Mouse (Mus musculus) kidney, adult 8-10 months (tissue): ENCODE measurements around the gene Tspan18.

ENCODE experiments used
- DNase-seq, 2 experiments: peaks; one replicate each; pipeline ENCODE4 v3.0.0; 2022

The Tspan18 gene

DNA sequence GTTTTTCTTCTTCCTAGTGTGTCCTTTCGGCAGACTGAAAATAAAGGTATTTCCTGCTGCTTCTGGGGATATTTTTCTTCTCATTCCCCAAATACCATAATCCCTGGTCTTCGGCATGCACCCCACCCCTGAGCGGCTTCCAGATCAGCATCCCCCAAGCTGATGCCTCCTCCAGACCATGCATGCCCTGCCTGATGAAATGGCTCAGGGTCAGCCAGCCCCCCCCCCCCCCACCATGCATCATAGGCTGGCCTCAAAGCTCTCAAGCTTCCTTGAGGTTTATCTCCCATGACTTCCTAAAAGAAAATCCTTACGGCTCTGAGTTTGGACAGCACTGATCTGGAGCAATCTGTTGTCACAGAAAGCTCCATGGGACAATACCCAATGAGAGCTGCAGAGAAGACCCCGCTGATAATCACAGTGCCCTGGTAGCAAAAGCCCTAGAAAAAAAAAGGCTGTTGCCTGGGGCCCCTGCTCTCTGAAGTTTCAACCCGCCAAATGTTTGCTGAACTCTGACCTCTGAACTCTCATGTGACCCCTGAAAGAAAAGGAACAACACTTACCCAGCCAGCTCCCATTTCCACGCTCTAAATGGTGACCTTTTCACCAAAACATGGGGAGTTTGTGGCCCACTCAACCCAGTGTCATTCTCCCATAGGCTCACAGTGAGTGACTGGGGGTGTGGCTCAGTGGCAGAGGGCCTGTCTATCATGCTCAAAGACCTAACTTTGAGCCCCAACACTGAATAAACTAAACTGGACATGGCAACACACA is 43.8 kb downstream of the Tspan18 start:
- no peak for DNase-seq

DNA sequence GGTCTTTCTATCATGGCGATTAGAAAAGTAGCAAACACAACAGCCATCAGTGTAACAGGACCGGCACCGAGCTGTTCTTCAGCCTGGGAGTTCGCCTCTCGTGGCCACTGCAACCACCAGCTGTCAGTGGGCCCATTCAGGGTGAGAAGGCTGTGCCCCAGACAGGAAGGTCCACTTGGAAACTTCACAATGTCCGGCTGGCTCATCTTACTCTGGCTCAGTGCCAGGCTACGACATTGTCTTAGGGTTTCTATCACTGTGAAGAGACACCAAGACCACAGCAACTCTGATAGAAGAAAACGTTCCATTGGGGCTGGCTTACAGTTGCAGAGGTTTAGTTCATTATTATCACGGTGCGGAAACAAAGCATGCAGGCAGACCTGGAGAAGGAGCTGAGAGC is 45.1 kb downstream of the Tspan18 start:
- peak in 1 of 2 experiments; percentile 35 for DNase-seq

- no peak for DNase-seq
Observed at GRCm38 (mm10) chr2:93287348-93287747, 47.0 kb downstream of the Tspan18 start.

DNA sequence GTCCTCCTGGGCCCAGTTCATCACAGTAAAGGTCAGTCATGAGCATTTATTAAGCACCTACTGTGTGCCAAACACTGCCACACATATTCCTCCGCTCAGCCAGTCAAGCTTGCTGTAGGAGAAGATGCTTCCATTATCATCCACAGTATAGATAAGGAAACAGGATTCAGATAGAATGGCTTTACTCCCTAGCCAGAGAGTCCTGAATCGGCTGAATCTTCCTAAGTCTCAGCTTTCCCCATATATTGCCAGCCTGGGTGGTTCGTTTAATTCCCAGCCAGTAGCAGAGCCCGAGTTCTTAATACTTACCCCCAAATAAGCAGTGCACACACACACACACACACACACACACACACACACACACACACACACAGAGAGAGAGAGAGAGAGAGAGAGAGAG is 47.6 kb downstream of the Tspan18 start:
- DNase-seq, result no peak

- no peak for DNase-seq
Observed at GRCm38 (mm10) chr2:93286321-93286720, 48.0 kb downstream of the Tspan18 start.

DNA sequence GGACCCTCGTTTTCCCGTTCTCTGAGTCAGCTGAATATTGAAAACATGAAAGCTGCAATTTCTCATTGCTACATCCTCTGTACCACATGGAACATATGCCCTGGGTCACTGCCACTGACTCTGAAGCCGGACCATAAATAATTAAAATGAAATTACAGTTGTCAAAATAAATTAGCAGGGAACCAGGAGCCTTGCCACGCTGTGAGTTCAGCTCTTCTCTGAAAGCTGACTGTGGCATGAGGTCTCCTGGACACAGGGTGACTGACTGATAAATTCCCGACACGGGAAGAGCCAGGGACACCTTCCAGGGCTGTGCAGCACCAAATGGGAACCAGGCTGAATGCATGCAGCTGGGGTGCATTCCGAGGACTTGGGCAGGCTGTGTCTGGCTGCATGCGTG is 48.5 kb downstream of the Tspan18 start:
- DNase-seq, result no peak

GRCm38 (mm10) chr2:93284625-93285024 is 49.7 kb downstream of the Tspan18 start:
- no peak for DNase-seq

DNA sequence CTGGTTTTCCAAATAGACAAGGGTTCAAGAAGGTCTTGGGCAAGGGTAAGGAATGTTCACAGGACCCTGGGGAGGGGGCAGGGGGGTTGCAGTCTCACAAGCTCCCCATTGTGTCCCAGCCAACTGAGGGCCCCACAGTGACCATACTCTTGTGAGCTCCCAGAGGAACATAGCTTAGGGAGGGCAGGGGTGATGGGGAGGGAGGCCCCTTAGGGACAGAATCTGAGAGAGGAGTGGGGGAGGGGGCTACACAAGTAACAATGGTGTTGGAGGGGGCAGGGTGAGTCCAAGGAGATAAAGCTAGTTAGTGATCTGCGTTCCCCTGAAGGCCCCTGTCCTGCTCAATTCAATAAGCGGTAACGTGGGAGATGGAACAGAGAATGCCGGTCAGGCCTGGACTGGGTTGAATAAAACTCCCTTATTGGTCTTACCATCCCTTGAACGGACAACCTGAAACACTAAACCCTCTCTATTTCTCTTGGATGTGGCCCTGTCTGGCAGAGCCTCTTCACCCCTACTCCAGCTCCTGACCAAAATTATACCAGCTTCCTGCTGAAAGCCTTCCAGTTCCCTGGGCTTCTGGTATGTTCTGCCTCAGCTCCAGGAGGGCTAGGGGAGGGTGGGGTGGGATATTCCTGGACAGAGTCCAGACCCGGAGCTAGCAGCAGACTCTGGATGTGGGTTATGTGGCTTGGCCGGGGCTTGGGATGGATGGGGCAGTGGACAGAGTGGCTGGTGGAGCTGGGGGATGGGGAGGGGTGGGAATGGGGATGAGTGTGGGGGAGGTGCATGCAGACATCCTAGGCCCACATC is 50.6 kb downstream of the Tspan18 start:
- no peak for DNase-seq

- DNase-seq, result peak; percentile 38 to 58
Observed at GRCm38 (mm10) chr2:93282636-93283035, 51.7 kb downstream of the Tspan18 start.

- peak in 1 of 2 experiments; percentile 61 for DNase-seq
Observed at GRCm38 (mm10) chr2:93281466-93281865, 52.8 kb downstream of the Tspan18 start.

- DNase-seq, result no peak
Observed at GRCm38 (mm10) chr2:93280117-93280620, 54.1 kb downstream of the Tspan18 start.

- DNase-seq, result peak in 1 of 2 experiments; percentile 42
Observed at GRCm38 (mm10) chr2:93278181-93278975, 55.9 kb downstream of the Tspan18 start.

GRCm38 (mm10) chr2:93277486-93277885 is 56.8 kb downstream of the Tspan18 start:
- no peak for DNase-seq

DNA sequence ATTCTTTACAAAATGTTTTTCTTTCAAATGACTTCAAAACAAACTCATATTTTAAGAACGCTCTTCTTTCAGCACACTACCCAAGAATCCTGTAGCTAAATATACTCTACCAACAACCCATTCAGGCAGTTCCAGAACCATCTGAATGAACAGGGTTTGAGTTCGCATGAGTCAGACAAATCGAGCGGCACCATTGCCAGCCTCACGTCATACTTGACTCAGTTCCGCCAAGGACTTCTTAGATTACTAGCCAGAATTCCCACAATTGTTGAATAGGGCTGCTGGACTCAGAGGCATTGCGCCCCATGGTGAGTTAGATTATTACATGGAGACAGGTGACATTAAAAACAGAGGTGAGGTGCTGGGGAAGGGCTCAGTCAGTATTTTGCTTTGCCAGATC is 58.3 kb downstream of the Tspan18 start:
- DNase-seq, result no peak

- no peak for DNase-seq
Observed at GRCm38 (mm10) chr2:93273916-93274315, 60.4 kb downstream of the Tspan18 start.

DNA sequence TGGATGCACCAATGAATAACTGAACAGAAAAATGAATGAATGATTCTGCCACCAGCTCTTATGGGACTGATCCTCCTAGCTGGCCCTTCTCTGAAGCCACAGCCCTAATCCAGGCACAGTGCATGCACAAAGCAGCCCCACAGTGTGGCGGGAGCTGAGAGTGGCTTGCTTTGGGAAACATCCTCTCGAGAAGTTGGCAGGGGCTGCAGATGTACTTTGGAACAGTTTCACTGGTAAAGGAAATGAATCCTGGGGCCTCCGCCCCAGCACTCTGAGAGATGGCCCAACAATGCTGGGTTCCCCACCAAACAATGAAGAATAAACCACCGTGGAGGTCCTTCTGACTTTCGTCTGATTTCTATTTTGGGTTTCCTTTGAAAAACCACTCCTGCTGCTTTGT is 64.2 kb downstream of the Tspan18 start:
- no peak for DNase-seq

- no peak for DNase-seq
Observed at GRCm38 (mm10) chr2:93269611-93270010, 64.7 kb downstream of the Tspan18 start.

- no peak for DNase-seq
Observed at GRCm38 (mm10) chr2:93268711-93269270, 65.5 kb downstream of the Tspan18 start.

GRCm38 (mm10) chr2:93267791-93268190 is 66.5 kb downstream of the Tspan18 start:
- peak; percentile 35 for DNase-seq

- no peak for DNase-seq
Observed at GRCm38 (mm10) chr2:93266565-93267169, 67.6 kb downstream of the Tspan18 start.

DNA sequence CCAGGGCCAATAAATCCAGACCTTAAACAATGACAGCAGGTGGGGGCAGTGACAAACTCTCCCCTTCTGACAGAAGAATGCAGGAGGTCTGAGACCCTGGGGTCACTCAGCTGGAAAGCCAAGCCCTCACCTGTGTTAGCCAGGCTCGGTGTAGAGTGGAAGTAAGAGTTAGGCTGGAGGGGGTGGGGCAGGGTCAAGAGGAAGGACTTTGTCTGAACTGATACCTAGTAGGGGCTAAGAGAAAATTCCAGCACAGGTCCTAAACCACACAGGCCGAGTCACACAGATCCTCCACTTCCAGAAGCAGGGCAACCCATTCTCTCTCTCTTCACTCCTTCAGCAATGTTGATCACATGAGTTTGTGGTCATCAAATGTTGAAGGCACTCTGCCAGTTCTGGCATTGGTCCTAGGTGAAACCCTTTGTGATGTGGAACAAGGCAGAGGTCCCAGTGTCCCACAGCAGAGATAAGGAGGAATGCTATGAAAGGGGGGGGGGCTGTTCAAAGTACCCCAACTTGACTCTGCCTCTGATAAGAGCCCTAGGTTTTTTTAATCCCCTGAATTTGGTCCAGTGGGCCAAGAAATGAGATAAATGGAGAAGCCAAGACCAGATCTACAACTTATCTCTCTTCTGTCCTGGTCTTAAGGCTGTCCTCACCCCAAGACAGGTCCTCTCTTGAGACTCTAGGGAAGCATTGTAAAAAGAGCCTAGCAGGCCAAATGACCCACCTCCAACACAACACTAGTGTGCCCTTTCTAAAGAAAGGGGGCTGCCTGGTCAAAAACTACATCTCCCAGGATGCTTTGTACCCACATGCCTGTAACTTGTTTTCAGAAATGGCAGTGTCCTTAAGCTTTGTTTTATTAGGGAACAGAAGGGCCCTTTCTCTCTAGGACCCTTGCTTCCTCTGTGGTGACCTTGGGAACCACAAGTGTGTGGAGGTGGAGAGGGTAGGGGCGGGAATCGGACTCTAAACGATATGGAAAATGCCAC is 71.7 kb downstream of the Tspan18 start:
- DNase-seq, result no peak
